Mouse (Mus musculus) liver, adult 2 months (tissue): ENCODE results near the gene Dnajc11.

Experiments
- CTCF ChIP-seq: fragments of 200-500 bp; IDR thresholded peaks from 2 replicates; pipeline ENCODE4 v1.5.1; 2011; ENCODE audit warnings: low read depth, low read length, control low read depth
- POLR2A ChIP-seq: fragments of 200-500 bp; IDR thresholded peaks from 2 replicates; pipeline ENCODE4 v1.6.1; 2011; ENCODE audit warnings: low read length, control low read depth; ENCODE audit not compliant: insufficient read depth; ENCODE audit errors: extremely low read depth

DNA sequence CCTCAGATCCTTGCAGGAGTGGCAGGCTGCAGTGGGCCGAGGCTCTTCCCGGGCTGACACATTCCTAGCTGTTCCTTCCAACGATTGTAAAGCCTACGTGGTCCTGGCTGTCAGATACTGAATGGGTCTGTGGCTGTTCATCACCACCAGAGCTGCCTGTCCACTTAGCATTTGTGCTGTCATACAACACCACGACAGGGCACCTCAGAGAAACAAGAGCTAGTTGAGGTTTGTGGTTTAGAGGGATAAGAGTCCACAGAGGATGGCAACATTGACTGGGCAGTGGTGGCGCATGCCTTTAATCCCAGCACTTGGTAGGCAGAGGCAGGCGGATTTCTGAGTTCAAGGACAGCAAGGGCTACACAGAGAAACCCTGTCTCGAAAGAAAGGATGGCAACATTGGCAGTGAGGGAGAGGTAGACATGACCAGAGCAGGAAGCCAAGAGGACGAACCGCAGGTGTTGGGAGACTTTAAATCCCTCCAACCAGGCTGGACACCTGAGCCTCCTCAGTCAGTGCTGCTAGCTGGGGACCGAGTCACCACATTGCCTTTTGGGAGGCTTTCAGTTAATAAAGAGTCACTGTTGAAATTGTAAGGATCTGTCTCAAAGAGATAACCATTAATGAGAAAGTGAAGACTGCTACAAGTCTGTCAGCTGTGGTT, 26.5 kb downstream of the Dnajc11 start:
- TF ChIP-seq POLR2A (no peak), CTCF (no peak)
